8 mouse cellular contexts compared by ENCODE assay signal in the genomic region with DNA sequence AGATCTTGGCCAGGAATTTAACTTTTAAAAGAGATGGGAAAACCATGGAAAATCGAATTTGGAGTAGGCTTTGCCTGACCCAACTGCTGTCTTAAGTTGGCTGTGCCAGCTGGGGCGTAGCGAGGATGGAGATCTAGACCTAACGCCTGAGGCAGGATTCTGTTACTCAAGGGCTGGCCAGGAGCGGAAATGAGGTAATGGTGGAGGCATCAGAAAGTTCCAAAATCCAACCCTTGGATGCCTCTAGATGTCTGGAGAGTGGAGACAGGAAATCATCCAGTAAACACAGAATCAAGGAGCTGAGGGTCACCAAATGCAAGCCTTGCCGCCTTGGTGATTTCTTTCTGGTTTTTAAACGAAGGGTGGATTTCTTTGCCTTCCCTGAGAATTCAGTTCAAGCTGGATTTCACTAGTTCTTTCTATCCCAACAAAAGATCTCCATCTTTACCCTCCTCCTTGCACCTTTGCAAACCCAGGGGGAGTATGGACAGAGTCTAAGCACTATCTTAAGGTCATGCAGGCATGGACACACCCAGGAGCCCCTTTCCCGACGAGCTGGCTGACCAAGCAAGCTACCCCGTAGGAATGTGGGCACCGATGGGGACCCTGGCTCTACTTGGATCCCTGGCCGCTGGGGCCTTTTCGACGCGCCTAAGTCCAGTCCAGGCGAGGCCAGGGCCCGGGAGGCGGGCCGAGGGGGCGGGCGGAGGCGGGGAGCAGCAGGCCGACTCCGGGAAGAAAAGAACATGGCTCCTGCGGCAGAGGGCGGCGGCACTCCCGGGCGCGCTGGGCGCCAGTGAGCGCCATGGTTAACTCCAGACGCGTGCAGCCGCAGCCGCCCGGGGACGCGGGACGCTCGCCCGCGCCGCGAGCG. TPM values are rescaled to one million over a fixed set of nuclear protein-coding genes. Genes with fewer than 3 reads are reported as not detected.
A peak's percentile ranks its signal among the peaks of the same experiment; 100 is the strongest.
DNase-seq lines count a peak whose midpoint lies in the region; ATAC-seq and TF ChIP-seq lines count a peak whose summit lies in the region.

TSS of gene Pkd2 (plus strand) at position 619 of the 874 bp plus-strand sequence.

- peaks cover 3% of the 10 kb centered on the region; the same call in 1 of the 2 replicates for H3K4me1 ChIP-seq in intestine, postnatal 0 days (replicated peaks; ENCODE audit: control insufficient read depth, insufficient read depth, low read length)
- H3K4me1 ChIP-seq in limb, embryonic 11.5 days (ENCODE audit: control insufficient read depth, insufficient read depth, low read length): no peaks in the 10 kb centered on the region
- H3K4me1 ChIP-seq in midbrain, embryonic 10.5 days: peaks cover 27% of the 10 kb centered on the region
- H3K4me1 ChIP-seq in small intestine, adult 2 months (ENCODE audit: control insufficient read depth, insufficient read depth, insufficient read length, low read length): peaks cover 9% of the 10 kb centered on the region

- 0 out of 2 replicates have a peak, but pooled peaks cover 4% of the 10 kb centered on the region for H3K9me3 ChIP-seq in intestine, postnatal 0 days (ENCODE audit: control insufficient read depth)
- peaks cover 7% of the 10 kb centered on the region; the same call in 1 of the 2 replicates for H3K9me3 ChIP-seq in limb, embryonic 11.5 days (ENCODE audit: control insufficient read depth, low read length)
- peaks cover 14% of the 10 kb centered on the region for H3K9me3 ChIP-seq in midbrain, embryonic 10.5 days (replicated peaks)

- H3K4me3 ChIP-seq in intestine, postnatal 0 days (ENCODE audit: low read depth, low read length): peak within 1 kb of the TSS; percentile 91
- H3K4me3 ChIP-seq in limb, embryonic 11.5 days (ENCODE audit: low read depth, low read length): peak within 1 kb of the TSS; percentile 66
- H3K4me3 ChIP-seq in midbrain, embryonic 10.5 days: peak within 1 kb of the TSS; percentile 65
- peak within 1 kb of the TSS; percentile 89 for H3K4me3 ChIP-seq in small intestine, adult 2 months (ENCODE audit: low read depth, low read length)

- no peaks in the 10 kb centered on the region for H3K36me3 ChIP-seq in intestine, postnatal 0 days (ENCODE audit: control insufficient read depth, insufficient read depth)
- no peaks in the 10 kb centered on the region; the same call in 1 of the 2 replicates for H3K36me3 ChIP-seq in limb, embryonic 11.5 days (ENCODE audit: control insufficient read depth, insufficient read depth, low read length)
- peaks cover 28% of the 10 kb centered on the region; the same call in 1 of the 2 replicates for H3K36me3 ChIP-seq in midbrain, embryonic 10.5 days
- no peaks in the 10 kb centered on the region for H3K36me3 ChIP-seq in small intestine, adult 2 months (ENCODE audit: control insufficient read depth, insufficient read depth, low read length)

- ATAC-seq in granulocyte monocyte progenitor cell, adult 5-6 weeks (replicated peaks; ENCODE audit: poor library complexity, severe bottlenecking): peak; percentile 79
- peak; percentile 79 for ATAC-seq in intestine, postnatal 0 days
- peak; percentile 84 for ATAC-seq in limb, embryonic 11.5 days (ENCODE audit: insufficient number of reproducible peaks, low FRiP score, low TSS enrichment, low read depth)

- peak within 1 kb of the TSS; percentile 95 for H3K4me2 ChIP-seq in intestine, postnatal 0 days (replicated peaks; ENCODE audit: low read depth)
- H3K4me2 ChIP-seq in limb, embryonic 11.5 days (ENCODE audit: low read depth, severe bottlenecking): peak within 1 kb of the TSS; percentile 74

- 10% methylated on average over 46 of the region's 46 CpGs for whole genome bisulfite sequencing in intestine, postnatal 0 days
- WGBS in limb, embryonic 11.5 days: 18% methylated on average over 31 of the region's 46 CpGs
- 11% methylated on average over 46 of the region's 46 CpGs for WGBS in midbrain, embryonic 10.5 days
- WGBS in small intestine, adult 2 months: 13% methylated on average over 46 of the region's 46 CpGs

- no peaks in the 10 kb centered on the region for H3K27me3 ChIP-seq in intestine, postnatal 0 days (replicated peaks; ENCODE audit: control insufficient read depth, insufficient read depth, low read length)
- no peaks in the 10 kb centered on the region for H3K27me3 ChIP-seq in limb, embryonic 11.5 days (ENCODE audit: control insufficient read depth, insufficient read depth, low read length)
- no peaks in the 10 kb centered on the region for H3K27me3 ChIP-seq in midbrain, embryonic 10.5 days (ENCODE audit: low read depth, poor library complexity, severe bottlenecking)
- H3K27me3 ChIP-seq in small intestine, adult 2 months (ENCODE audit: control insufficient read depth, insufficient read depth, low read length): no peaks in the 10 kb centered on the region

- DNase-seq in spleen, adult 18-20 months: peak; percentile 7 to 22
- DNase-seq in spleen, adult 12 weeks (ENCODE audit: low spot score): no peak
- peak; percentile 88 for DNase-seq in embryo, embryonic 9.5 days (ENCODE audit: extremely low spot score)
- DNase-seq in limb, embryonic 11.5 days (ENCODE audit: low spot score): peak; percentile 87
- DNase-seq in midbrain, embryonic 10.5 days (ENCODE audit: low spot score): peak; percentile 85

- peak within 1 kb of the TSS; percentile 80 for H3K27ac ChIP-seq in intestine, postnatal 0 days (ENCODE audit: low read depth, low read length)
- peak within 1 kb of the TSS; percentile 94 for H3K27ac ChIP-seq in limb, embryonic 11.5 days (replicated peaks; ENCODE audit: low read depth, low read length)
- H3K27ac ChIP-seq in midbrain, embryonic 10.5 days (replicated peaks): peak within 1 kb of the TSS; percentile 95
- peak within 1 kb of the TSS; percentile 86 for H3K27ac ChIP-seq in small intestine, adult 2 months (ENCODE audit: insufficient read depth, low read depth, low read length)

- TF ChIP-seq CTCF in intestine, postnatal 0 days (IDR thresholded peaks at IDR 0.05; ENCODE audit: low read depth): no peak
- no peak for TF ChIP-seq CTCF in small intestine, adult 2 months (IDR thresholded peaks at IDR 0.05; ENCODE audit: extremely low read depth, insufficient read length, insufficient replicate concordance, low read depth, low read length)

- H3K9ac ChIP-seq in intestine, postnatal 0 days (ENCODE audit: low read depth, low read length): peak within 1 kb of the TSS; percentile 76
- peak within 1 kb of the TSS; percentile 98 for H3K9ac ChIP-seq in limb, embryonic 11.5 days (ENCODE audit: low read length)

- peak; percentile 64 for TF ChIP-seq POLR2A in small intestine, adult 2 months (IDR thresholded peaks at IDR 0.05; ENCODE audit: low read depth, low read length)

RNA-seq across cellular contexts. Expression of gene Pkd2, which starts in this region (rescaled TPM):
- total RNA-seq in granulocyte monocyte progenitor cell, adult 5-6 weeks (2014; fragmentation: Nextera tagmentation): 4.3 and 4.8 TPM in 2 replicates
- total RNA-seq in granulocyte monocyte progenitor cell, adult 5-6 weeks (2017): 3.5 TPM in 2 replicates
- 4.5 TPM in 2 replicates for polyA plus RNA-seq in intestine, postnatal 0 days (2015; fragmentation: Nextera tagmentation; extraction: Ambion mirVana)
- 21.1 and 25.3 TPM in 2 replicates for polyA plus RNA-seq in limb, embryonic 11.5 days (2014; fragmentation: Nextera tagmentation; extraction: Ambion mirVana)
- 7.1 and 8.5 TPM in 2 replicates for polyA plus RNA-seq in midbrain, embryonic 10.5 days (2016; fragmentation: Nextera tagmentation; extraction: Ambion mirVana)
- 4.3 and 6.1 TPM in 2 replicates for polyA plus RNA-seq in small intestine, adult 2 months (2012; rRNA removed)
